Comparison of ENCODE assay signal across 15 mouse cellular contexts in genomic region chr8:87314570-87314969, GRCm38 (mm10).
A peak's percentile ranks its signal among the peaks of the same experiment; 100 is the strongest.
DNase-seq lines count a peak whose midpoint lies in the region; ATAC-seq and TF ChIP-seq lines count a peak whose summit lies in the region.
"Had no signal": no experiment of that assay in that cellular context is flagged by ENCODE, and none has a peak within 500 bp of the region (broad histone marks: within the 10 kb centered on the region; RNA-seq: fewer than 3 reads in every experiment).

No protein-coding gene starts in this region.

- WGBS in midbrain, embryonic 12.5 days: 66% methylated on average over 3 of the region's 3 CpGs
- 88% methylated on average over 3 of the region's 3 CpGs for WGBS in midbrain, embryonic 10.5 days
- 74% methylated on average over 3 of the region's 3 CpGs for WGBS in hindbrain, embryonic 10.5 days

- H3K9ac ChIP-seq in midbrain, embryonic 12.5 days (replicated peaks): no peak overlapping the region
- H3K9ac ChIP-seq: kidney, embryonic 15.5 days; liver, embryonic 13.5 days had no signal

- intact Hi-C loops in gastrocnemius, adult 2 months (cut with DNase I): no loop called here

- H3K4me3 ChIP-seq in gastrocnemius, adult 2 months: no peak overlapping the region
- no peak overlapping the region for H3K4me3 ChIP-seq in midbrain, embryonic 12.5 days
- no peak overlapping the region for H3K4me3 ChIP-seq in midbrain, embryonic 10.5 days
- H3K4me3 ChIP-seq in hindbrain, embryonic 10.5 days: no peak overlapping the region
- H3K4me3 ChIP-seq: kidney, embryonic 15.5 days; liver, embryonic 13.5 days; myocyte had no signal

- H3K36me3 ChIP-seq in midbrain, embryonic 12.5 days: no peaks in the 10 kb centered on the region
- no peaks in the 10 kb centered on the region for H3K36me3 ChIP-seq in midbrain, embryonic 10.5 days
- H3K36me3 ChIP-seq in hindbrain, embryonic 10.5 days: no peaks in the 10 kb centered on the region
- H3K36me3 ChIP-seq: kidney, embryonic 15.5 days; liver, embryonic 13.5 days had no signal

- peak; percentile 18 for DNase-seq in gastrocnemius, adult 2 months
- DNase-seq in gastrocnemius, adult 8-10 months (ENCODE audit: low spot score in 2 of 2): no peak
- no peak for DNase-seq in midbrain, embryonic 10.5 days (ENCODE audit: low spot score)
- peak; percentile 16 for DNase-seq in brain, adult 2 months (ENCODE audit: low read depth, low spot score)
- DNase-seq in telencephalon, adult 2 months (ENCODE audit: low read depth, low spot score): peak; percentile 4
- no peak for DNase-seq in thymus, postnatal 4 days
- no peak for DNase-seq in hindbrain, embryonic 10.5 days (ENCODE audit: low spot score)
- DNase-seq: cerebellum, adult 8-10 months; gastrocnemius, postnatal 10 days; liver, embryonic 13.5 days had no signal

- H3K9me3 ChIP-seq in midbrain, embryonic 12.5 days: no peaks in the 10 kb centered on the region
- H3K9me3 ChIP-seq in midbrain, embryonic 10.5 days (replicated peaks): no peaks in the 10 kb centered on the region
- H3K9me3 ChIP-seq in hindbrain, embryonic 10.5 days: no peaks in the 10 kb centered on the region
- H3K9me3 ChIP-seq: kidney, embryonic 15.5 days; liver, embryonic 13.5 days had no signal

- TF ChIP-seq CTCF in gastrocnemius, adult 2 months (IDR thresholded peaks at IDR 0.05): no peak

- no peak for ATAC-seq in midbrain, embryonic 12.5 days (ENCODE audit: low FRiP score, low read depth)
- ATAC-seq: forebrain, embryonic 14.5 days had no signal

- H3K27ac ChIP-seq in gastrocnemius, adult 2 months: no peak overlapping the region
- H3K27ac ChIP-seq in midbrain, embryonic 12.5 days (replicated peaks): peak overlapping the region; percentile 30; the same call in 1 of the 2 replicates
- H3K27ac ChIP-seq in midbrain, embryonic 10.5 days (replicated peaks): no peak overlapping the region
- no peak overlapping the region for H3K27ac ChIP-seq in hindbrain, embryonic 10.5 days
- H3K27ac ChIP-seq: kidney, embryonic 15.5 days; liver, embryonic 13.5 days had no signal

- no peak overlapping the region for H3K4me2 ChIP-seq in midbrain, embryonic 12.5 days (replicated peaks)
- H3K4me2 ChIP-seq: heart, embryonic 11.5 days; kidney, embryonic 15.5 days; liver, embryonic 13.5 days had no signal

- H3K4me1 ChIP-seq in midbrain, embryonic 12.5 days: 0 out of 2 replicates have a peak, but pooled peaks cover 2% of the 10 kb centered on the region
- H3K4me1 ChIP-seq in midbrain, embryonic 10.5 days: no peaks in the 10 kb centered on the region
- H3K4me1 ChIP-seq in hindbrain, embryonic 10.5 days (replicated peaks): 0 out of 2 replicates have a peak, but pooled peaks cover 2% of the 10 kb centered on the region
- H3K4me1 ChIP-seq: kidney, embryonic 15.5 days; liver, embryonic 13.5 days had no signal

- H3K27me3 ChIP-seq in midbrain, embryonic 12.5 days: no peaks in the 10 kb centered on the region
- no peaks in the 10 kb centered on the region for H3K27me3 ChIP-seq in midbrain, embryonic 10.5 days (ENCODE audit: low read depth, poor library complexity, severe bottlenecking)
- H3K27me3 ChIP-seq in hindbrain, embryonic 10.5 days (ENCODE audit: insufficient read depth, poor library complexity, severe bottlenecking): no peaks in the 10 kb centered on the region
- H3K27me3 ChIP-seq: kidney, embryonic 15.5 days; liver, embryonic 13.5 days had no signal

Comparison
In these comparisons a context has a peak if more than half of its experiments do, and no peak if none do; other contexts are left out.
1. DNase-seq: peak in gastrocnemius, adult 2 months (single experiment), brain, adult 2 months (single experiment) and telencephalon, adult 2 months (single experiment); none in gastrocnemius, adult 8-10 months (0 of 2), midbrain, embryonic 10.5 days (single experiment), thymus, postnatal 4 days (single experiment) and hindbrain, embryonic 10.5 days (single experiment).